Mouse (Mus musculus) intestine, embryonic 15.5 days (tissue): ENCODE measurements at regions not wholly inside any gene's neighbourhood (a gene's known extent, or its start where the extent isn't known, plus 50 kb on each side); places are given as distances from the start of the nearest gene placed in this dataset.

ENCODE experiments used
- ATAC-seq: fragments of 200-750 bp; cut with Nextera tagmentation; 2 replicates; pipeline ENCODE4 v1.8.0; 2017; ENCODE audit warnings: moderate TSS enrichment, moderate library complexity
- H3K27ac ChIP-seq: fragments of 300-500 bp; sonication (generic); 2 replicates; pipeline ENCODE4 v1.5.1; 2015; ENCODE audit warnings: mild to moderate bottlenecking, inconsistent platforms
- H3K27me3 ChIP-seq: fragments of 300-500 bp; sonication (generic); replicated peaks from 2 replicates; pipeline ENCODE4 v1.6.1; 2015; ENCODE audit warnings: inconsistent platforms
- H3K36me3 ChIP-seq: fragments of 300-500 bp; sonication (generic); 2 replicates; pipeline ENCODE4 v1.6.1; 2015; ENCODE audit warnings: inconsistent platforms
- H3K4me1 ChIP-seq: fragments of 300-500 bp; sonication (generic); replicated peaks from 2 replicates; pipeline ENCODE4 v1.6.1; 2015; ENCODE audit warnings: inconsistent platforms
- H3K4me2 ChIP-seq: fragments of 300-500 bp; sonication (generic); replicated peaks from 2 replicates; pipeline ENCODE4 v1.6.1; 2015; ENCODE audit warnings: mild to moderate bottlenecking, inconsistent platforms
- H3K4me3 ChIP-seq: fragments of 300-500 bp; sonication (generic); replicated peaks from 2 replicates; pipeline ENCODE4 v1.5.1; 2015; ENCODE audit warnings: inconsistent platforms
- H3K9ac ChIP-seq: fragments of 300-500 bp; sonication (generic); 2 replicates; pipeline ENCODE4 v1.6.1; 2015; ENCODE audit warnings: inconsistent platforms
- H3K9me3 ChIP-seq: fragments of 300-500 bp; sonication (generic); 2 replicates; pipeline ENCODE4 v1.6.1; 2016; ENCODE audit warnings: inconsistent platforms
- WGBS: fragments of 180-500 bp; shearing (Covaris S2); methylation state at CpG from one replicate; pipeline ENCODE4 v1.1.7; 2015; 5-methylcytosine and 5-hydroxymethylcytosine counted together

DNA sequence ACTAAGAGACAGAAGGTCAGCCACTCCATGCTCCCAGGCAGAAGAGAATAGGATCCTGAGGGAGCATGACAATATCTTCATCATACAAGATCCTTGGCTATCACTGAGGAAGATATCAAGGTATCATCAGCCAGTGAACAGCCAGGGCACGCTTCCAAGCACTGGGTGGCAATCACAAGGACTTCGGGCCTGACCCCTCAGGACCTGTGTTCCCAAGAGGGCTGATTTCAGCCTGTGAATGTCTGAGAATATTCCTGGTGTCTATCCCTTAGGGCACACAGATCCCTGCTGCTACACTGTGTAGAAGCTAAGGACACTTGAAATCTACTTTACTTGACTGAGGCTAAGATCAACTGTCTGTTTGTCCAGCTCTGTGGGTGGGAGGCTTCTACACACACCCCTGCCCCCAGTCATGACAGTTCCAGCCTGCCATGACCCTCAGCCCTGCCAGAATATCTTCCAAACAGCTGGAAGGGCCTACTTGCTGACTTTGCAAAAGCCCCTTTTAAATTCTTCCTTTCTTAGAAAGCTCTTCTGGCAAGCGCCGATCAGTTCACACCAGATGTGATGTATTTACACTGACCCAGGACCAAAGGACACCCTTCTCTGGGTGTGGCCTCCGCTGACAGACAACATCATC lies 198.4 kb downstream of the Gm12728 start:
- 60% methylated on average over 5 of the region's 5 CpGs for WGBS
- Histone ChIP-seq H3K27ac (no peak overlapping the region), H3K4me2 (no peak overlapping the region), H3K36me3 (no peaks in the 10 kb centered on the region), H3K9ac (no peak overlapping the region), H3K4me1 (no peaks in the 10 kb centered on the region), H3K4me3 (no peak overlapping the region), H3K27me3 (no peaks in the 10 kb centered on the region), H3K9me3 (no peaks in the 10 kb centered on the region)
- ATAC-seq, result peak; percentile 15; the same call in 1 of the 2 replicates

DNA sequence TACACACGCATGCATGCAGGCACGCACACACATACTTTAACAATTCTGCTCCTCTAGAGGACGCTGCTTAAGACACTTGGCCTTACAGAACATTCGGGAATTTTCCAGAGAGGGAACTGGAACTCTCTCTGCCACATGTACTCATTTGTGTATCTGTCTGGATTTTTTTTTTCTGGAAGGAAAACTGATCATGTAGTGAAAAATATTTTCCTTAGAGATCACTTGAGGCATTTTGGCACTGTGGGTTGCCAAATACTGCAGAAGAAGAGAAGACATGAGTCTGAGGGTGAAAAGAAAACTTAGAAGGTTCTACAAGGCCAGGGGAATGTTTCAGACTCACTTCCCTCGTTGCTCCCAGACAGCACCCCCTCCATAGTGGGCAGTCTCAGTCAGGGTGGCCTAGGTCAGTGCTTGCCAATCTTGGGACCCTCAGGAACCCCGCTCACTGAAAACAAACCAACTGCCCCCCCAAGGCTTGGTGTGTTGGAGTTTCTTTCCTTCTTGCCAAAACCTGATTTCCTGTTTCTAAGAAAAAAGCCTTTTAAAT lies 203.0 kb downstream of the Gm12728 start:
- no peaks in the 10 kb centered on the region for H3K36me3 ChIP-seq
- H3K4me2 ChIP-seq, result no peak overlapping the region
- no peaks in the 10 kb centered on the region for H3K9me3 ChIP-seq
- no peak overlapping the region for H3K4me3 ChIP-seq
- H3K27me3 ChIP-seq, result no peaks in the 10 kb centered on the region
- no peak for ATAC-seq
- H3K4me1 ChIP-seq, result no peaks in the 10 kb centered on the region
- H3K27ac ChIP-seq, result no peak overlapping the region
- H3K9ac ChIP-seq, result no peak overlapping the region
- WGBS, result 80% methylated on average over 6 of the region's 6 CpGs

DNA sequence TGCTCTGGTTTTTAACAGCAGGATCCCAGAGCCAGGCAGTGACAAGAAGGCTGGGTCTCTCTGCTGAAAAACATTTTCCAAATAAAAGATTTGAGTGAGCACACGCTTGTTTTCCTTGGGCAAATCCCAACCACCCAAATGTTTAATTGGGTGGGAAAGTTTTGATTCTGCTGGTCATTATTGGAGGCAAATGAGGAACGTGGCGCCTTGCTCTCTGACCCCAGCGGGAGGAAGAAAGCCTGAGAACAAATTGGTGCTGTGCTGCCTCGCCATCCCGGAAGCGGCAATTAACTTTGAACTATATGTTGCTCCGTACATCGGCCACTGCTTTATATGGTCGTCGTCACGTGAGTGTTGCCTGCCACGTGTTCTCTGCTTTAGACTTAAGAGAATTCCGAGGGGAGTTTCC lies 204.7 kb downstream of the Gm12728 start:
- H3K27me3 ChIP-seq, result no peaks in the 10 kb centered on the region
- H3K4me2 ChIP-seq, result no peak overlapping the region
- no peak overlapping the region for H3K27ac ChIP-seq
- H3K9me3 ChIP-seq, result no peaks in the 10 kb centered on the region
- H3K4me3 ChIP-seq, result no peak overlapping the region
- H3K4me1 ChIP-seq, result no peaks in the 10 kb centered on the region
- ATAC-seq, result no peak
- H3K9ac ChIP-seq, result no peak overlapping the region
- H3K36me3 ChIP-seq, result no peaks in the 10 kb centered on the region
- 76% methylated on average over 14 of the region's 14 CpGs for WGBS

DNA sequence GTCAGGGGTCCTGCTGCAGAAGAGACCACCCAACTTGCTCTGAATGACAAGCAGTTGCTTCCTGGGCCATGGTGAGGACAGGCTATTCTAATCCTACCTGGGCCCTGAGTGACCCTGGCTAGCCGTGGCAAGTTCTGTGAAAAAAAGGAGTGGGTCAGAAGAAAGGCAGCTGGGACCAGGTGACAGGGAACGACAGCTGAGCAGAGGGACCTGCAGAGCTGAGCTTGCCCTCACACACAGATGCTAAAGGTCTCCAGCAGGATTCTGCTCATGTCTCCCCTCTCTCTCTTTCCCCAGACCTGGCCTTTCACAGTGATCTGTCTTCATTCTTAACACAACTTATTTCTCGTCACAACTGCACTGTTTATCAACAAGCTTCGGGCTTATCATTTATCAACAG lies 206.4 kb downstream of the Gm12728 start:
- H3K4me2 ChIP-seq, result no peak overlapping the region
- 48% methylated on average over 4 of the region's 4 CpGs for WGBS
- no peak overlapping the region for H3K4me3 ChIP-seq
- no peaks in the 10 kb centered on the region for H3K36me3 ChIP-seq
- no peak overlapping the region for H3K9ac ChIP-seq
- no peaks in the 10 kb centered on the region for H3K9me3 ChIP-seq
- no peaks in the 10 kb centered on the region for H3K4me1 ChIP-seq
- no peak for ATAC-seq
- no peak overlapping the region for H3K27ac ChIP-seq
- H3K27me3 ChIP-seq, result no peaks in the 10 kb centered on the region

DNA sequence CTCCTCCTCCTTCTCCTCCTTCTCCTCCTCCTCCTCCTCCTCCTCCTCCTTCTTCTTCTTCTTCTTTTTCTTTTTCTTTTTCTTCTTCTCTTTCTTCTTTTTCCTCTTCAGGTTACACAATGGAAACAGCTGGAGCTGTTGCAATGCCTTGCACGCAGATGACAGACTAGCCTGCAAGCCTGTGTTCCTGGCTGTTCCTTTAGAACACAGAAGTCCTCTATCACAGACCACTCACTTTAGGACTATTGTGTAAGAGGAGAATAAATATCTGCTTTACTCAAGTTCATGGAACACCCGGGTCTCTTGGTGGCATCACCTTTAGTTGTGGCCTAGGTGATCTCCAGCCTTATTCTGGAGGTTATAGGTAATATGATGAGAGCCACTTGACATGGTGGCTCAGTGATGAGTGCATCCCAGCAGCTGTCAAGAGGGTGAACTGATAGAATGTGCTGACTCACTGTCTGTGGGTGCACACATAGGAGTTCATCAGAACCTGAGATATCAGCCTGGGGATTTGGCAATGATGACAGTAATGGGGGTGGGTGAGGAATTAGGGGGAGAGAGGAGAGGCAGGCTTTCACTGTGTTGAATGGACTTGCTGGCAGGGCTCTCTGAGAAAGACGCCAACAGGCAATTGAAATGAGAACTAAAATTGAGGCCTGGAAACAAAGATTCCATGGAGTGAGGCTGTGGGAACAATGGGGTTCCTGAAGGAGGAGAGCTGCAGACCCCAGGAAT lies 207.4 kb downstream of the Gm12728 start:
- H3K9me3 ChIP-seq, result no peaks in the 10 kb centered on the region
- no peak overlapping the region for H3K9ac ChIP-seq
- WGBS, result 76% methylated on average over 3 of the region's 3 CpGs
- no peak overlapping the region for H3K4me3 ChIP-seq
- H3K27me3 ChIP-seq, result no peaks in the 10 kb centered on the region
- H3K36me3 ChIP-seq, result no peaks in the 10 kb centered on the region
- H3K27ac ChIP-seq, result no peak overlapping the region
- H3K4me2 ChIP-seq, result no peak overlapping the region
- ATAC-seq, result no peak
- H3K4me1 ChIP-seq, result no peaks in the 10 kb centered on the region

DNA sequence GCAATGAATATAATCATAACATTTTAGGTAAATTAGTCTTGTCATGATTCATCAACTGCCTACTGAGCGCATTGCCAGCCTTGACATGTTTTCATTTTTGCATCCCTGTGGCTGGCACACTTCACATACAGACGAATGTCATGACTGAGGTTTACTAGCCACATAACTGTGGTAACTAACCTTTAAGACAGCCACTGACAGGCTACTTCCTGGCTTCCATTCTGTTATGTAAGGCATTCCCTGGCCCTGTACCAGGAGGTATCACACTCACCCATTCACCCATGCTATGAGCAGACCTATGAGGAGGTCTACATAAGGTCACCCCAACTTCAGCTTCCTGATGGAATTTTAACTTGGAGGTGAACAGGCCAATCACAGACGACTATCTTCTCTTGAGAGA lies 212.8 kb downstream of the Gm12728 start:
- Histone ChIP-seq H3K36me3 (no peaks in the 10 kb centered on the region), H3K27ac (no peak overlapping the region), H3K4me2 (no peak overlapping the region), H3K4me1 (no peaks in the 10 kb centered on the region), H3K9me3 (no peaks in the 10 kb centered on the region), H3K4me3 (no peak overlapping the region), H3K27me3 (no peaks in the 10 kb centered on the region), H3K9ac (no peak overlapping the region)
- no peak for ATAC-seq
- 76% methylated on average over 3 of the region's 3 CpGs for WGBS

DNA sequence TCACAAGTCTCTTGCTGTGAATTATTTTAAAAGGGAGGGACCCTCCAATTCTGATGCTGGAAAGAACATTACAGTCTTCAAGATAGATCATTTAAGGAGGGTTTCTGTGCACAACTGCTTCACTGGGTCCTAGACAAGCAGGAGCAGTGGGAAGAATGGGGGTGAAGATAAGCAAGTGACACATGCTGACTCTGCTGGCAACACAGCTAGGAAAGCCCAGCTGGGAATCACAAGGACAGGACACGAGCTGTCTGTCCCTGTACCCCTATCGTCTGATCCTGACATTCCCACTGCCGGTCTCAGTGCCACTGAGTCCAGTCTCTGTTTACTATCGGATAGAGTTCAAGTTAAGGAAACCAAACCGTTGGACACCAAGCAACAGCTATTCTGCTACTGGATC lies 216.3 kb downstream of the Gm12728 start:
- Histone ChIP-seq H3K27me3 (no peaks in the 10 kb centered on the region), H3K36me3 (no peaks in the 10 kb centered on the region), H3K4me1 (no peaks in the 10 kb centered on the region), H3K27ac (no peak overlapping the region), H3K9ac (no peak overlapping the region), H3K4me2 (no peak overlapping the region), H3K4me3 (no peak overlapping the region), H3K9me3 (no peaks in the 10 kb centered on the region)
- WGBS, result 79% methylated on average over 5 of the region's 5 CpGs
- ATAC-seq, result no peak

DNA sequence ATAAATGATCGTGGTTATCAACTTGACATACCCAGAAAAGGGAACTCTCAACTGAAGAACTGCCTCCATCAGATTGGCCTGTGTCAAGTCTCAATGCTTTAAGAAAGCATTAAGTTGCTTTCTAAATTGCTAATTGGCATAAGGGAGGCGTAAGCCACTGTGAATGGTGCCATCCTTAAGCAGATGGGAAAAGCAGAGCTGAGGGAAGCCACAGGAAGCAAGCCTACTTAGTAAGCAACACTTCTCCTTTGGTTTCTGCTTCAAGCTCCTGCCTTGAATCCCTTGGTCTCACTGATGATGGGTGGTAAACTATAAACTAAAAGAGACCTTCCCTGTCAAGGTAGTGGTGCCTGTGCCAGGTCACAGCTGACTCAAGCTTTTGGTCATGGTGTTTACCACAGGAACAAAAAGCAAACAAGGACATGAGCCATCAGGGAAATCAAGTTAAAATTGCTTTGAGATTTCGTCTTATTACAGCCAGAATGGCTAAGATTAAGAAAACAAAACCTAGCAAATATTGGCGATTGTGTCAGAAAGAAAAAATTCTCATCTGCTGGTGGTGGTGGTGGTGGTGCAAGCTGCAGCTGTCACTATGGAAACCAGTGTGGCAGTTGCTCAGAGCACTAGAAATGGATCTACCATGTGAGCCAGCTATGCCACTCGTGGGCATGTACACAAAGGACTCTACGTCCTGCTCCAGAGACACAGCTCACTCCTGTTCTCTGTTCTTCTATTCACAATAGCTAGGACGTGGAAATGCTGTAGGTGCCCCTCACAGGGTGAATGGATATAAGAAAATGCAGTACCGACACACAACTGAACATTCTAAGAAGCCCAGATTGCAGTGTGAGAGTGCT lies 217.9 kb downstream of the Gm12728 start:
- Histone ChIP-seq H3K4me3 (no peak overlapping the region), H3K27ac (no peak overlapping the region), H3K27me3 (no peaks in the 10 kb centered on the region), H3K36me3 (no peaks in the 10 kb centered on the region), H3K9ac (no peak overlapping the region), H3K4me2 (no peak overlapping the region), H3K4me1 (no peaks in the 10 kb centered on the region), H3K9me3 (no peaks in the 10 kb centered on the region)
- ATAC-seq, result no peak
- WGBS, result 82% methylated on average over 8 of the region's 8 CpGs

DNA sequence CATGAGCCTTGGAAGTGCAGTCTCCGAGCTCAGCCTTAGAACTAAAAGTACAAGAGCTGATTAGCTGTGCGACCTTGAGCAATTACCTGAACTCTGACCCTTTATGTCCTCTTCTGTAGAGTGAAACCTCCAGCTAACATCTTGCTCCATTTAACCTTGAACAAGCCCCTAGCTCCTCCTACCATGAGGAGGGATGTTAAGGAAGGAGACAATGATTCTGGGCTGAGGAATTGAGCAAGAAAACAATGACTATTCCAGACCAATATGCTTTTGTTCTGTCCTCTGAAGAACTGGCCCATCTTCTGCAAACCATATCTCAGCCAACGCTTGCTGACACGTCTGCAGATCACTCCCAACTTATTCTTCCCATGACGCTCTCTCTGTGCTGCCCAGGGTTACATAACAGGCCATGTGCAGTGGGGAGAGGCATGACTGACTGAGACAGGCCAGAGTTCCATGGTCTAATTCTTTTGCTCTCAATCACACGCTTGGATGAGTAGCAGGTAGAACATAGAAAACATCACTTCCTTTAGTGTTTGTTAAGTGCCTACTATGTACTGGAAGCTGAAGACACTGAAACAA lies 227.5 kb downstream of the Gm12728 start:
- Histone ChIP-seq H3K27me3 (no peaks in the 10 kb centered on the region), H3K27ac (no peak overlapping the region), H3K36me3 (no peaks in the 10 kb centered on the region), H3K9me3 (no peaks in the 10 kb centered on the region), H3K4me2 (no peak overlapping the region), H3K9ac (no peak overlapping the region), H3K4me3 (no peak overlapping the region), H3K4me1 (peaks cover 9% of the 10 kb centered on the region; the same call in 1 of the 2 replicates)
- WGBS, result 89% methylated on average over 6 of the region's 6 CpGs
- no peak for ATAC-seq

DNA sequence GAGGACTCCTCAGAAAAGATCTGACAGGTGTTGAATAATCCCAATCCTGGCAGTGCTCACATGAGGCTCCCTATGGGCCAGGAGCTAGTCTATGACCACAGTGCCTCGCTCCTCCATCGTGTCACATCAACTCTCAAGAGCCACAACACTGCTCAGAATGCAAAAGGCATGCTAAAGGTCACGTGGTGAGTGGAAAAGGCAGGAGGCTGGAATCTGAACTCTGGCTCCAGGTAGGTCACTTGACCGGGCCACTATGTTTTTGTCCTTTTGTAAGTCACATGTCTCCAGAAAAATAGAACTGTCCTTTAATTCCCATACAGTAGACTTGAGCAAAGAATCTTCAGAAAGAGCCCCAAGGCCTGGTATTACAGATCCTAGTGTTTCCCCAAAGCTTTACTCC lies 229.3 kb downstream of the Gm12728 start:
- Histone ChIP-seq H3K9me3 (no peaks in the 10 kb centered on the region), H3K27ac (no peak overlapping the region), H3K4me3 (no peak overlapping the region), H3K9ac (no peak overlapping the region), H3K36me3 (no peaks in the 10 kb centered on the region), H3K27me3 (no peaks in the 10 kb centered on the region), H3K4me2 (no peak overlapping the region), H3K4me1 (peaks cover 9% of the 10 kb centered on the region; the same call in 1 of the 2 replicates)
- 61% methylated on average over 4 of the region's 4 CpGs for WGBS
- ATAC-seq, result no peak

DNA sequence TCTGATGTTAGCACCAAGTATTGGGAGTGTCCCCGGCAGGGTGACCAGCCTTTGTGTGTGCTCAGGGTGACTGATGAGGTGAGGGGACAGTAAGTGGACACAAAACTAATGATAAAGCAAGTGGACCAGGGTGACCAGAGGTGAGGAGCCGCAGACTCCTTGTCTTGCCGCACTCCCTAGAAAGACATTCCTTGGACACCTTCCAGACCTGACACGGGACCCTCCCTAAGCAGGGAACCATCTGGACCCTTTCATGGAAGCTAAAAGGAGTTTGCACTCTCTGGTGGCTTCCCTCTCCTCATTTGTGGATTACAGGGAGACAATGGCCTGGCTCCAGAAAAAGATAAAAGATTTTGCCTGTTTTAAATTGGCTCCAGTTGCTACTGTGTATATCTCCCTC lies 230.7 kb downstream of the Gm12728 start:
- H3K27me3 ChIP-seq, result no peaks in the 10 kb centered on the region
- no peak overlapping the region for H3K4me2 ChIP-seq
- ATAC-seq, result peak; percentile 39; the same call in 1 of the 2 replicates
- H3K9me3 ChIP-seq, result no peaks in the 10 kb centered on the region
- H3K27ac ChIP-seq, result no peak overlapping the region
- H3K4me1 ChIP-seq, result peaks cover 9% of the 10 kb centered on the region; the same call in 1 of the 2 replicates
- 44% methylated on average over 4 of the region's 4 CpGs for whole genome bisulfite sequencing
- H3K9ac ChIP-seq, result no peak overlapping the region
- H3K4me3 ChIP-seq, result no peak overlapping the region
- H3K36me3 ChIP-seq, result no peaks in the 10 kb centered on the region

DNA sequence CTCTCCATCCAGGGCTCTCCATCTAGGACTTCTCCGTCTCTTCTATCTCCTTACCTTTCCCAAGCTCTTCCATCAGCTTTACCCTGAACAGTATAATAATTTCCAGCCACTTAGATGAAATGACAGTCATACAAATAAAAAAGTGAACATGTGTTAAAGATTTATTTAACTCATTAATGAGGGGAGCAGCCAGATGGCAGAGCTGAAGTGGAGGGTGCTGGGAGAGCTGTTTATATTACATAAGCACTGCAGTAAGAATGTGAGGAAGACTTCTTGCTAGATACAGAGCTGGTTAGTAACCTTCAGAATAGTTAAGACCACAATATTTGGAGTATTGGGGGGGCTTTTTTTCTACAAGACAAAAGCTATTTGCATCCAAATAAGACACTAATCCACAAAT lies 234.9 kb downstream of the Gm12728 start:
- Histone ChIP-seq H3K9ac (no peak overlapping the region), H3K27ac (no peak overlapping the region), H3K36me3 (no peaks in the 10 kb centered on the region), H3K4me3 (no peak overlapping the region), H3K4me2 (no peak overlapping the region), H3K4me1 (0 out of 2 replicates have a peak, but pooled peaks cover 8% of the 10 kb centered on the region), H3K27me3 (no peaks in the 10 kb centered on the region), H3K9me3 (no peaks in the 10 kb centered on the region)
- ATAC-seq, result no peak
- WGBS, result 68% methylated on average over 1 of the region's 1 CpGs
